Mouse (Mus musculus) neural tube, embryonic 11.5 days (tissue): ENCODE data around the gene Gm10964. TPM values are rescaled to one million over a fixed set of nuclear protein-coding genes. Genes with fewer than 3 reads are reported as not detected.

Experiments
- ATAC-seq: fragments of 200-750 bp; cut with Nextera tagmentation; 2 replicates; pipeline ENCODE4 v1.8.0; 2017; ENCODE audit warnings: moderate number of reproducible peaks, mild to moderate bottlenecking, moderate TSS enrichment, moderate library complexity; ENCODE audit not compliant: insufficient read depth, low FRiP score, low TSS enrichment
- DNase-seq: peaks from one replicate; pipeline ENCODE4 v3.0.0-alpha.2; 2015; ENCODE audit warnings: low spot score
- H3K27ac ChIP-seq: fragments of 300-500 bp; sonication (generic); 2 replicates; pipeline ENCODE4 v1.5.1; 2014; ENCODE audit warnings: low read depth, mild to moderate bottlenecking, low read length
- H3K27me3 ChIP-seq: fragments of 300-500 bp; sonication (generic); 2 replicates; pipeline ENCODE4 v1.6.1; 2014; ENCODE audit warnings: mild to moderate bottlenecking, low read length, mixed read lengths; ENCODE audit not compliant: control insufficient read depth, insufficient read depth
- H3K36me3 ChIP-seq: fragments of 300-500 bp; sonication (generic); 2 replicates; pipeline ENCODE4 v1.6.1; 2014; ENCODE audit warnings: mild to moderate bottlenecking, low read length, moderate library complexity, mixed read lengths; ENCODE audit not compliant: control insufficient read depth, insufficient read depth
- H3K4me1 ChIP-seq: fragments of 300-500 bp; sonication (generic); 2 replicates; pipeline ENCODE4 v1.6.1; 2014; ENCODE audit warnings: low read length, mixed read lengths; ENCODE audit not compliant: control insufficient read depth, insufficient read depth
- H3K4me2 ChIP-seq: fragments of 300-500 bp; sonication (generic); 2 replicates; pipeline ENCODE4 v1.6.1; 2014; ENCODE audit warnings: low read depth, mild to moderate bottlenecking, moderate library complexity
- H3K4me3 ChIP-seq: fragments of 300-500 bp; sonication (generic); 2 replicates; pipeline ENCODE4 v1.5.1; 2014; ENCODE audit warnings: low read depth, low read length
- H3K9ac ChIP-seq: fragments of 300-500 bp; sonication (generic); 2 replicates; pipeline ENCODE4 v1.6.1; 2014; ENCODE audit warnings: mild to moderate bottlenecking, low read length
- H3K9me3 ChIP-seq: fragments of 300-500 bp; sonication (generic); 2 replicates; pipeline ENCODE4 v1.6.1; 2016; ENCODE audit warnings: low read length; ENCODE audit not compliant: control insufficient read depth
- WGBS: fragments of 180-500 bp; shearing (Covaris S2); extraction: QIAGEN DNeasy Blood & Tissue Kit; methylation state at CpG from one replicate; pipeline ENCODE4 v1.1.7; 2014; 5-methylcytosine and 5-hydroxymethylcytosine counted together
- polyA plus RNA-seq: library from polyadenylated mRNA; unstranded; fragments of >200 nt; fragmentation: Nextera tagmentation; extraction: Ambion mirVana; gene quantifications from 2 replicates; pipeline ENCODE4 v1.2.1, GENCODE M21; 2014

Gm10964 gene
- polyA plus RNA-seq, 1 experiment from 2014 or later = not detected

DNA sequence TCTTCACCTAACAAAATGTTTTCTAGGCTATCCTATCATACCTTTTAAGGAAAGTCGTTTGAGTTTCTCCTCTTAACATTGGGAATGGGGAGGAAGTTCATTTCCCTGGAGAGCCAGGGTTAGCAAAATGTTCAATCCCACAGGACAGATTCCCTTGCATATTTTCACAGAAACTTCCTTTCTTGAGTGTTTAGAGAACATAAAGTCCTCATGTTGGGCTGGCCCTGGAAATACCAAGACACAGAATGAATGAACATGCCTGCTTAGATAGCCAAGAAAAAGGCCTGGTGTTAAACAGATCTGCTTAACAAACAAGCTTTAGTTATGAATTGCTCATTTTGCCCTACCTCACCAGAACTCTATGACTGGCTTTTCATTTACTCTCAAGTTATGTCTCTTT lies 53.4 kb downstream of the Gm10964 start:
- Histone ChIP-seq H3K27me3 (no peaks in the 10 kb centered on the region), H3K27ac (no peak overlapping the region), H3K9ac (no peak overlapping the region), H3K9me3 (no peaks in the 10 kb centered on the region), H3K4me3 (no peak overlapping the region), H3K36me3 (no peaks in the 10 kb centered on the region), H3K4me1 (no peaks in the 10 kb centered on the region), H3K4me2 (no peak overlapping the region)
- ATAC-seq (no peak), DNase-seq (no peak)
- WGBS = 82% methylated on average over 1 of the region's 1 CpGs

Other genes with a start within 250 kb of the Gm10964 start
- 2.9 and 3.1 TPM in 2 replicates for gene Syt6, start 164.1 kb upstream of the Gm10964 start, polyA plus RNA-seq
- 0.13 TPM in 1 of 2 replicates, not detected in the other for gene Atg4a-ps, start 93.3 kb upstream of the Gm10964 start, polyA plus RNA-seq
- gene Olfml3, start 1.4 kb upstream of the Gm10964 start, polyA plus RNA-seq = 18.0 and 19.0 TPM in 2 replicates
- 15.4 and 16.0 TPM in 2 replicates for gene Hipk1, start 52.2 kb downstream of the Gm10964 start, polyA plus RNA-seq
- 33.5 and 35.9 TPM in 2 replicates for gene Dclre1b, start 70.1 kb downstream of the Gm10964 start, polyA plus RNA-seq
- gene Ap4b1, start 70.2 kb downstream of the Gm10964 start, polyA plus RNA-seq = 27.4 and 27.6 TPM in 2 replicates
- gene Gm43064, start 70.2 kb downstream of the Gm10964 start, polyA plus RNA-seq = 0.14 and 0.19 TPM in 2 replicates
- not detected in 2 replicates for gene Bcl2l15, start 93.2 kb downstream of the Gm10964 start, polyA plus RNA-seq
- gene Ptpn22, start 120.4 kb downstream of the Gm10964 start, polyA plus RNA-seq = 0.24 and 0.65 TPM in 2 replicates
- gene Rsbn1, start 174.8 kb downstream of the Gm10964 start, polyA plus RNA-seq = 22.3 and 22.6 TPM in 2 replicates
- gene Phtf1, start 228.7 kb downstream of the Gm10964 start, polyA plus RNA-seq = 46.3 and 47.9 TPM in 2 replicates